Mouse (Mus musculus) CD4-positive helper T cell, adult 2 months (primary cell): ENCODE data around the gene Oasl1.
"Not testable (repeated sequence)": the region's sequence is repeated elsewhere in the genome, so short reads cannot be mapped to it uniquely, and the experiment has no call there.

Experiments used
- DNase-seq: peaks from one replicate; pipeline ENCODE4 v3.0.0-alpha.2; 2012; ENCODE audit warnings: low read depth, missing footprints, low spot score

Gene Oasl1

DNA sequence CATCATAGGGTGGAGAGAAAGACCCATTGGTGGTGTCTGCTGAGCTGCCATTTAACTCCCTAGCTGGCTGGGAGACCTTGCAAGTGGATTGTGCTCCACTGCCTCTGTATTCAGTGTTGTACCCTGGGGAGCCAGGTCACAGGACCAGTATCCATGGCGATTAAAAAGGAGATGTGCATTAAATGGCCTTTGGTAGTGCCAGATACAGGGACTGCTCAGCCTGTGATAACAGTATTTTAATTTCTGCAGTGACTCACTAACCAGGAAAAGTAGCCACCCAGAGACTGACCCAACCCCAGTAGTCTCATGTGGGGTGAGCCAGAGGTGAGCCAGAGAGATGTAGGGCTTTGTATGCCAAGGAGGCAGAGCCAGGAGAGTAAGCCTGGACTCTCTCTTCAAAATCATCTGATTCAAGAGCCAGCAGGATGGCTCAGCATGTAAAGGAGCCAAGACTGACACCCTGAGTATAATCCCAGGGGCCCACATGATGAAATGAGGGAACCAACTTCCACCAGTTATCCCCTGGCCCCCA lies 3.2 kb downstream of the Oasl1 start:
- DNase-seq, result no peak

- no peak for DNase-seq
Observed at GRCm38 (mm10) chr5:114926753-114927152, 3.7 kb downstream of the Oasl1 start.

GRCm38 (mm10) chr5:114931626-114932025 lies 8.6 kb downstream of the Oasl1 start:
- DNase-seq, result no peak

GRCm38 (mm10) chr5:114933206-114933605 lies 10.2 kb downstream of the Oasl1 start:
- DNase-seq, result no peak

DNA sequence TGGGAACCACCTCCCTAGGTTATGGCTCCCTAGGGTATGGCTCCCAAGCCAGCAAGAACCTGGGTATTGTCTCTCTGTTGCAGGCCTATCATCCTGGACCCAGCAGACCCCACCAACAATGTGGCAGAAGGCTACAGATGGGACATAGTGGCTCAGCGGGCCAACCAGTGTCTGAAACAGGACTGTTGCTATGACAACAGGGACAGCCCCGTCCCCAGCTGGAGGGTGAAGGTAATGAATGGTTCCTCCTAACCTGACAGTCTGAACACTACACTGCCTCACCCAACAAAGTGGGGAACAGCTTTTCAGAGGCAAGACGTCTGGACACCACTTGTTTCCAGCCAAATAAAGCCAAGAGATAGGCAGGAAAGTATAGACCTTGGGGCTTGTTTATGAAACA lies 12.8 kb downstream of the Oasl1 start:
- DNase-seq, result no peak

DNA sequence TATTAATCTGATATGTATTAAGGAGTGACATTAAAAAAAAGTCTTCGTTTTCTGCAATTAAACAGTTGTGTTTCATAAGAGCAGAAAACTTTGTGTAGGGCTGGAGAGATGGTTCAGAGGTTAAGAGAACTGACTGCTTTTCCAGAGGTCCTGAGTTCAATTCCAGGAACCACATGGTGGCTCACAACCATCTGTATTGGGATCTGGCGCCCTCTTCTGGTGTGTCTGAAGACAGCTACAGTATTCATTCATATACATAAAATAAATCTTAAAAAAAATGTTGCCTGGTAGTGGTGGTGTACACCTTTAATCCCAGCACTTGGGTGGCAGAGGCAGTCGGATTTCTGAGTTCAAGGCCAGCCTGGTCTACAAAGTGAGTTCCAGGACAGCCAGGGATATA lies 18.1 kb downstream of the Oasl1 start:
- not testable (repeated sequence) for DNase-seq

- peak; percentile 90 for DNase-seq
Observed at GRCm38 (mm10) chr5:114942074-114942765, 19.2 kb downstream of the Oasl1 start, which contains the start of gene 2210016L21Rik. Gene 2210016L21Rik (plus strand): TSS chr5:114942158.

DNA sequence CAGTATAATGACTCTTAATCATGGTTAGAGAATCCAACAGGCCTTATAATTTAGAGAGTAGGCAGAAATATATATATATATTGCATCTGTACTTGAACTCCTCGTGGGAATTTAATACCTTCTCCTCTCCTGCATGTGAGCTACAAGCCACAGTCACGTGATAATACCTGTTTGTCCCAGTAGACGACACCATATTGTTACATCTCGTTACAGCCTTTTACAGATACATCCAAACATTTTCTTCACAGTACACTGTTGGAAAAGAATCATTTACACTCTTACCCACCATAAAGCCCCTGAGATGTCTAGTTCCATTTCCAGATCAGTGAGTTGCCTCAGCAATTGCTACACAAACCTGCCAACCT lies 19.7 kb downstream of the Oasl1 start:
- DNase-seq, result no peak

DNA sequence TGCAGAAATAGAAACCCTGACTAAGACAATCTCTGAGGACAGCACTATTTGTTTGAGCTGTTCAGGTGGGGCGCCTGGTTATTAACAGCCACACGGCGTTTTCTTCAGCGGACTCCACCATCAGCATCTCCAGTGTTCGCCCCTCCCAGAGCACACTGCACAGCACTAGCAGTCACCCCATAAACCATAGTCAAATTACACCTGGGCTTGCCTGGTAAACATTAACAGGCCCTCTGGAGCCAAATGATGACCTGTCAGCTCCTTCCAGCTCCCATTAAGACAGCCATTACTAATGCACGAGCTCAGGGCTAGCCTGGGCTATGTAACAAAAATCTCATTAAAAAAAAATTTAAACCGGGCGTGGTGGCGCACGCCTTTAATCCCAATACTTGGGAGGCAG lies 22.0 kb downstream of the Oasl1 start:
- DNase-seq, result no peak

DNA sequence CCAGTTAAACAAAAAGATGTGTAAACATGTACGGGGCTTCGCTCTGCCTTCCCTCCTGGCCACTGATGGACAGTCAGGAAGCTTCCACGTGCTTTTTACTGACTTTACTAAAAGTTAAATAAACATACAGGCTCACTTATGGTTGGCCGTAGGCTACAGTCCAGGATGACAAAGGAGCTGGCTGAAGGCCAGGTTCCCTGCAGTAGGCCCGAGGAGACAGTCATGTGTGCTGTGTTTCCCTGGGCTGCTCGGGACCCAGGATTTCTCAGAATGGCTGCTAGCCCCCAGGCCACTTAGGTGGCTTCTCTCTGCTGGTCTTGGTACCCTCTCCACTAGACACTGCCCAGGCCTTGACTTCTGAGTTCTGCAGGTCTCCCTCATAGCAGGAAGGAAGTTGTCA lies 25.9 kb downstream of the Oasl1 start:
- DNase-seq, result no peak

DNA sequence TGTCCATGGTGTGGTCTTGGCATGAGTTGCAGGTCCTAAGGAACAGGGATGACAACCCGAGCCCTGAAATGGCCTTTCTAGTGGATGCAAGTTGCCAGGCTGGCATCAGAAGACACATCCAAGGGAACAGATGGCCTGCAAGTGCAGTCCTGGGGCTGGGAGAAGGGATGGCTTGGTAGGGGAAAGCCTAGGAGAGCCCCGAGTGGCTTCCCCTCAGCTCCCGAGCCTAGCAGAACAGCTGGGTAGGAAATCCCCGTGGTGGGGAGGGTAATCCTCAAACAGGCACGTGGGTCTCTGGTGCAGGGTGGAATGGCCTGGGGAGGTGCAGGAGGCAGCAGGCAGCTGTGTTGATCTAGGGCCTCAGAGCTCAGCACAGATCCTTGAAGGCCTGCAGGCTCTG lies 26.3 kb downstream of the Oasl1 start:
- no peak for DNase-seq

GRCm38 (mm10) chr5:114949812-114950211 lies 26.8 kb downstream of the Oasl1 start:
- no peak for DNase-seq

GRCm38 (mm10) chr5:114950669-114951068 lies 27.6 kb downstream of the Oasl1 start:
- no peak for DNase-seq

DNA sequence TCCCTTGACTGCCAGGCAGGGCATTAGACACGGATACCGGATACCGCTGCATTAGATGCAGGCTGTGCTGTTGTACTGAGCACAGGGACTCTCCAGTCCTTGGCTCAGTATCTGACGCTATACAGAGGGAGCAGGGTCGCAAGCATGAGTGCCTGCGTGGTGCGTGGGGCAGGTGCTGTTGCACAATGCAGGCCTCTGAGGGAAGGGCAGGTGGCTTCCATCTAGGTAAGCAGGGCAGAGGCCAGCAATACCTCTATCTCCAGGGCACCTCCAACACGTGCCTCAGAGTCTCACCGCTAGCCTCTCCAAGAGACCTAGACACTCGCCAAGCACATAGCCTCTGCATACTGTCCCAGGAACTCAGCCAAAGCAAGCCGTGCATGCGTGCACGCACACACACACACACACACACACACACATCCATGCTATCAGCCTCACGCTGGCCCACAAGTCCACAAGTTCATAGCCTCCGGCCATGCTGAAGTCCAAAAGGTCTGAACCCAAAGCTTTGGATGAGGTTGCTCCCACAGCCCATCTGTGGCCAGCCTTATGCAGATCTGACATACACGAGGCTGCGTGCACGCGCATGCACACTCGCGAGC lies 28.3 kb downstream of the Oasl1 start:
- no peak for DNase-seq

GRCm38 (mm10) chr5:114953326-114953725 lies 30.3 kb downstream of the Oasl1 start:
- DNase-seq, result no peak

GRCm38 (mm10) chr5:114958069-114958468 lies 35.0 kb downstream of the Oasl1 start:
- DNase-seq, result no peak

- no peak for DNase-seq
Observed at GRCm38 (mm10) chr5:114961590-114962360, 38.7 kb downstream of the Oasl1 start.

DNA sequence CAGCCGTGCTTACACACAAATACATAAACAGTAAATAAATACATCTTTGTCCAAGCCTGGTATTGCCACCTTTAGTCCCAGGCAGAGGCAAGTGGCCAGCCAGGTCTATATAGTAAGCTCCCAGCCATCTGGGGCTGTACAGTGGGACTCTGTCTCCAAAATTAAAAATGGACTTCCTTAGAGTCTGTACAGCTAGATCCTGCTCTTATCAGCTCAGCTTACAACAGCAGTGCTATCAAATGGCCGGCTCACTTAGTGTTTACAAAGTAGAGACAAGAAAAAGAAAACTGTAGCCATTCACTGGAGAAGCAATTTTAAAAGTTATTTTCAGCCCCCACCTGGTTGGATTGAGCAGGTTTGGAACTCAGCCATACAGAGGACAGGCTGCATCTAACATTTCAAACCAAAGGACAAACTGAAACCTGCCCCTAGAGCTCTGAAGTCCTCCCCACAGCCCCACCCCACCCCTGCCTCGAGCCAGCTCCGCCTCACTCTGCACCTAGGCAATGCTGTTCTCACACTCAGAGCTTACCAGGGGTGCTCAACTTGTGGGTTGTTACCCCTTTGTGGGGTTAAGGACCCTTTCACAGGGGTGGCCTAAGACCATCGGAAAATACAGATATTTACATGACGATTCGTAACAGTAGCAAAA lies 41.4 kb downstream of the Oasl1 start:
- DNase-seq, result no peak

GRCm38 (mm10) chr5:114964967-114965898 lies 42.2 kb downstream of the Oasl1 start:
- DNase-seq, result peak; percentile 17

DNA sequence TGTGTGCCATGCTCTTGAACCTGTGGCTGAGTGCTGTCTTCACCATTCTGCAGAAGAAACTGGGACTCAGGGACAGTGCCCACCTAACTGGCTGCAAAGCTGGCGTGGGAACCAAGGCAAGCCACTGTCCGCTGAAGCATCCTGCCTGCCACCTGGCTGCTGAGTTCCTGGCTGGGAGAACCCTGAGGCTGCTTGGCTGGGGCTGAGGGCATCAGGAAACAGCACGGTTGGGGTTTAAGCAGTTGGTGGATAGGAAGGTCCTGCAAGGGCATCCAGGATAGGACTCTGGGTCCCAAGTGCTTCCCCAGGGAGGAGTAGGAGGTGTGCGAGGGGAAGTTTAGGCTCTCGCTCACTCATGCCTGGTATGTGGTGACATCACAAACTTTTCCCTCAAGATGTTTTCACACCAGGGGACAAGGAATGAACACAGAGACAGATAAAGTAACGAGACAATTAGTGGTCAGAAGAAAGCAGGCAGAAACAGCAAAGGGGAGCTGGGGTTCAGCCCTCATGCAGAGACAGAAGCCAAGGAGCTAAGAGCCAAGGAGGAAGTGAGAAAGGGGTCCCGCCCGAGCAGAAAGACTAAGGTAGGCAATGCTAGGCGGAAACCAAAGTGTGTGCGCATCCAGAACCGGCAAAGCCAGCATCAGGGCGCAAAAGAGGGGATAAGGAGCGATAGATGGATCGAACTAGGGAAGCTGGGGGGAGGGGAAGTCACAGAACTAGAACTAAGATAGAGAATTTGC lies 44.7 kb downstream of the Oasl1 start:
- no peak for DNase-seq
